Mouse (Mus musculus): ENCODE measurements around the gene Vmn2r39. TPM values are rescaled to one million over a fixed set of nuclear protein-coding genes. Genes with fewer than 3 reads are reported as not detected.

Vmn2r39 gene
- not detected in 4 replicates for total RNA-seq (2023; ENCODE audit: inconsistent age)

GRCm38 (mm10) chr7:9030698-9031097 lies at the start of gene Vmn2r39:
TSS of gene Vmn2r39 (minus strand) at chr7:9030798.

Other genes starting within 250 kb of the Vmn2r39 start
- not detected in 4 replicates for gene Vmn2r40, start 99.4 kb downstream of the Vmn2r39 start, total RNA-seq (2023; ENCODE audit: inconsistent age)
- gene Vmn2r38, start 67.1 kb upstream of the Vmn2r39 start, total RNA-seq (2023; ENCODE audit: inconsistent age) = not detected in 4 replicates
- not detected in 4 replicates for gene Vmn2r37, start 192.9 kb upstream of the Vmn2r39 start, total RNA-seq (2023; ENCODE audit: inconsistent age)

Data from B cell, adult (primary cell).